Mouse (Mus musculus) midbrain, embryonic 13.5 days (tissue): ENCODE results near the gene Colq. TPM values are rescaled to one million over a fixed set of nuclear protein-coding genes. Genes with fewer than 3 reads are reported as not detected.

Experiments used
- ATAC-seq: fragments of 200-750 bp; cut with Nextera tagmentation; 2 replicates; pipeline ENCODE4 v1.8.0; 2017; ENCODE audit warnings: mild to moderate bottlenecking, moderate TSS enrichment, moderate library complexity
- H3K27ac ChIP-seq: fragments of 300-500 bp; sonication (generic); 2 replicates; pipeline ENCODE4 v1.5.1; 2015; ENCODE audit warnings: inconsistent platforms, mild to moderate bottlenecking, moderate library complexity
- H3K27me3 ChIP-seq: fragments of 300-500 bp; sonication (generic); 2 replicates; pipeline ENCODE4 v1.6.1; 2015; ENCODE audit warnings: mild to moderate bottlenecking, inconsistent platforms
- H3K36me3 ChIP-seq: fragments of 300-500 bp; sonication (generic); 2 replicates; pipeline ENCODE4 v1.6.1; 2015; ENCODE audit warnings: mild to moderate bottlenecking, inconsistent platforms
- H3K4me1 ChIP-seq: fragments of 300-500 bp; sonication (generic); replicated peaks from 2 replicates; pipeline ENCODE4 v1.6.1; 2015; ENCODE audit warnings: inconsistent platforms
- H3K4me2 ChIP-seq: fragments of 300-500 bp; sonication (generic); replicated peaks from 2 replicates; pipeline ENCODE4 v1.6.1; 2015; ENCODE audit warnings: moderate library complexity, mild to moderate bottlenecking, inconsistent platforms
- H3K4me3 ChIP-seq: fragments of 300-500 bp; sonication (generic); replicated peaks from 2 replicates; pipeline ENCODE4 v1.5.1; 2015; ENCODE audit warnings: mild to moderate bottlenecking, inconsistent platforms
- H3K9ac ChIP-seq: fragments of 300-500 bp; sonication (generic); replicated peaks from 2 replicates; pipeline ENCODE4 v1.6.1; 2015; ENCODE audit warnings: mild to moderate bottlenecking, inconsistent platforms
- H3K9me3 ChIP-seq: fragments of 300-500 bp; sonication (generic); 2 replicates; pipeline ENCODE4 v1.6.1; 2016; ENCODE audit warnings: mild to moderate bottlenecking, inconsistent platforms
- WGBS: fragments of 180-500 bp; shearing (Covaris S2); methylation state at CpG from one replicate; pipeline ENCODE4 v1.1.7; 2015; 5-methylcytosine and 5-hydroxymethylcytosine counted together
- polyA plus RNA-seq: library from polyadenylated mRNA; unstranded; fragments of >200 nt; fragmentation: Nextera tagmentation; extraction: Ambion mirVana; gene quantifications from 2 replicates; pipeline ENCODE4 v1.2.1, GENCODE M21; 2015

Colq gene
- polyA plus RNA-seq, 1 experiment from 2014 or later, result not detected

GRCm38 (mm10) chr14:31572561-31573175 lies 18.5 kb downstream of the Colq start:
- Histone ChIP-seq H3K9me3 (no peaks in the 10 kb centered on the region), H3K4me2 (no peak overlapping the region), H3K9ac (no peak overlapping the region), H3K4me3 (no peak overlapping the region), H3K27me3 (no peaks in the 10 kb centered on the region), H3K27ac (no peak overlapping the region), H3K4me1 (0 out of 2 replicates have a peak, but pooled peaks cover 7% of the 10 kb centered on the region), H3K36me3 (no peaks in the 10 kb centered on the region)
- WGBS, result 86% methylated on average over 9 of the region's 9 CpGs
- no peak for ATAC-seq

- H3K9me3 ChIP-seq, result no peaks in the 10 kb centered on the region
- H3K36me3 ChIP-seq, result no peaks in the 10 kb centered on the region
- no peak overlapping the region for H3K4me2 ChIP-seq
- H3K27me3 ChIP-seq, result no peaks in the 10 kb centered on the region
- ATAC-seq, result no peak
- H3K27ac ChIP-seq, result no peak overlapping the region
- H3K4me1 ChIP-seq, result 0 out of 2 replicates have a peak, but pooled peaks cover 7% of the 10 kb centered on the region
- 88% methylated on average over 5 of the region's 5 CpGs for WGBS
- no peak overlapping the region for H3K4me3 ChIP-seq
- no peak overlapping the region for H3K9ac ChIP-seq
These were observed 19.7 kb downstream of the Colq start for GRCm38 (mm10) chr14:31571419-31571818.

- Histone ChIP-seq H3K9ac (no peak overlapping the region), H3K27me3 (no peaks in the 10 kb centered on the region), H3K9me3 (no peaks in the 10 kb centered on the region), H3K36me3 (no peaks in the 10 kb centered on the region), H3K27ac (no peak overlapping the region), H3K4me3 (no peak overlapping the region), H3K4me2 (no peak overlapping the region), H3K4me1 (0 out of 2 replicates have a peak, but pooled peaks cover 7% of the 10 kb centered on the region)
- WGBS, result 84% methylated on average over 6 of the region's 6 CpGs
- ATAC-seq, result no peak
These were observed 20.8 kb downstream of the Colq start for GRCm38 (mm10) chr14:31570131-31570951.

- WGBS, result 60% methylated on average over 7 of the region's 7 CpGs
- H3K27me3 ChIP-seq, result no peaks in the 10 kb centered on the region
- no peaks in the 10 kb centered on the region for H3K36me3 ChIP-seq
- no peaks in the 10 kb centered on the region for H3K9me3 ChIP-seq
- no peak for ATAC-seq
- H3K27ac ChIP-seq, result no peak overlapping the region
- H3K4me3 ChIP-seq, result no peak overlapping the region
- H3K4me2 ChIP-seq, result no peak overlapping the region
- H3K9ac ChIP-seq, result no peak overlapping the region
- H3K4me1 ChIP-seq, result 0 out of 2 replicates have a peak, but pooled peaks cover 7% of the 10 kb centered on the region
These were observed 22.0 kb downstream of the Colq start for GRCm38 (mm10) chr14:31569151-31569631.

- Histone ChIP-seq H3K4me1 (0 out of 2 replicates have a peak, but pooled peaks cover 7% of the 10 kb centered on the region), H3K27me3 (no peaks in the 10 kb centered on the region), H3K9ac (no peak overlapping the region), H3K36me3 (no peaks in the 10 kb centered on the region), H3K9me3 (no peaks in the 10 kb centered on the region), H3K4me2 (no peak overlapping the region), H3K4me3 (no peak overlapping the region), H3K27ac (no peak overlapping the region)
- WGBS, result 78% methylated on average over 9 of the region's 9 CpGs
- no peak for ATAC-seq
These were observed 25.5 kb downstream of the Colq start for GRCm38 (mm10) chr14:31565478-31566212.

GRCm38 (mm10) chr14:31564452-31565179 lies 26.5 kb downstream of the Colq start:
- H3K4me1 ChIP-seq, result 0 out of 2 replicates have a peak, but pooled peaks cover 7% of the 10 kb centered on the region
- no peaks in the 10 kb centered on the region for H3K27me3 ChIP-seq
- no peaks in the 10 kb centered on the region for H3K9me3 ChIP-seq
- no peaks in the 10 kb centered on the region for H3K36me3 ChIP-seq
- ATAC-seq, result no peak
- H3K4me2 ChIP-seq, result no peak overlapping the region
- no peak overlapping the region for H3K27ac ChIP-seq
- 41% methylated on average over 6 of the region's 6 CpGs for WGBS
- no peak overlapping the region for H3K4me3 ChIP-seq
- H3K9ac ChIP-seq, result no peak overlapping the region

GRCm38 (mm10) chr14:31560886-31561285 lies 30.3 kb downstream of the Colq start:
- 71% methylated on average over 5 of the region's 5 CpGs for WGBS
- no peak overlapping the region for H3K9ac ChIP-seq
- H3K36me3 ChIP-seq, result no peaks in the 10 kb centered on the region
- H3K4me3 ChIP-seq, result no peak overlapping the region
- no peaks in the 10 kb centered on the region for H3K27me3 ChIP-seq
- H3K4me2 ChIP-seq, result no peak overlapping the region
- H3K9me3 ChIP-seq, result no peaks in the 10 kb centered on the region
- H3K4me1 ChIP-seq, result no peaks in the 10 kb centered on the region
- no peak for ATAC-seq
- no peak overlapping the region for H3K27ac ChIP-seq

GRCm38 (mm10) chr14:31559216-31559615 lies 31.9 kb downstream of the Colq start:
- Histone ChIP-seq H3K4me2 (no peak overlapping the region), H3K9me3 (no peaks in the 10 kb centered on the region), H3K9ac (no peak overlapping the region), H3K4me3 (no peak overlapping the region), H3K27ac (no peak overlapping the region), H3K36me3 (no peaks in the 10 kb centered on the region), H3K4me1 (no peaks in the 10 kb centered on the region), H3K27me3 (no peaks in the 10 kb centered on the region)
- 58% methylated on average over 5 of the region's 5 CpGs for WGBS
- ATAC-seq, result no peak

GRCm38 (mm10) chr14:31557784-31558183 lies 33.4 kb downstream of the Colq start:
- H3K4me3 ChIP-seq, result no peak overlapping the region
- no peaks in the 10 kb centered on the region for H3K36me3 ChIP-seq
- 84% methylated on average over 9 of the region's 9 CpGs for WGBS
- no peaks in the 10 kb centered on the region for H3K27me3 ChIP-seq
- H3K27ac ChIP-seq, result no peak overlapping the region
- H3K9me3 ChIP-seq, result no peaks in the 10 kb centered on the region
- no peak overlapping the region for H3K4me2 ChIP-seq
- no peak for ATAC-seq
- no peak overlapping the region for H3K9ac ChIP-seq
- H3K4me1 ChIP-seq, result no peaks in the 10 kb centered on the region

- no peaks in the 10 kb centered on the region for H3K9me3 ChIP-seq
- no peak overlapping the region for H3K4me3 ChIP-seq
- no peaks in the 10 kb centered on the region for H3K27me3 ChIP-seq
- no peak overlapping the region for H3K4me2 ChIP-seq
- H3K9ac ChIP-seq, result no peak overlapping the region
- no peak for ATAC-seq
- no peak overlapping the region for H3K27ac ChIP-seq
- H3K36me3 ChIP-seq, result no peaks in the 10 kb centered on the region
- H3K4me1 ChIP-seq, result no peaks in the 10 kb centered on the region
- WGBS, result 90% methylated on average over 8 of the region's 8 CpGs
These were observed 33.9 kb downstream of the Colq start for GRCm38 (mm10) chr14:31557273-31557672.

- ATAC-seq, result no peak
- Histone ChIP-seq H3K9ac (no peak overlapping the region), H3K9me3 (no peaks in the 10 kb centered on the region), H3K36me3 (no peaks in the 10 kb centered on the region), H3K4me2 (no peak overlapping the region), H3K4me1 (no peaks in the 10 kb centered on the region), H3K27ac (no peak overlapping the region), H3K27me3 (no peaks in the 10 kb centered on the region), H3K4me3 (no peak overlapping the region)
- WGBS, result 83% methylated on average over 9 of the region's 9 CpGs
These were observed 34.5 kb downstream of the Colq start for GRCm38 (mm10) chr14:31556526-31557260.
